Mouse (Mus musculus) spleen, adult 2 months (tissue): ENCODE results near the gene Cnot11.

ENCODE experiments used
- CTCF ChIP-seq: fragments of 200-500 bp; IDR thresholded peaks from 2 replicates; pipeline ENCODE4 v1.5.1; 2011; ENCODE audit warnings: mild to moderate bottlenecking, inconsistent platforms; ENCODE audit not compliant: insufficient read depth, insufficient read length, insufficient replicate concordance; ENCODE audit errors: extremely low read depth
- POLR2A ChIP-seq: fragments of 200-500 bp; IDR thresholded peaks from 2 replicates; pipeline ENCODE4 v1.6.1; 2011; ENCODE audit warnings: low read depth, low read length, inconsistent platforms

DNA sequence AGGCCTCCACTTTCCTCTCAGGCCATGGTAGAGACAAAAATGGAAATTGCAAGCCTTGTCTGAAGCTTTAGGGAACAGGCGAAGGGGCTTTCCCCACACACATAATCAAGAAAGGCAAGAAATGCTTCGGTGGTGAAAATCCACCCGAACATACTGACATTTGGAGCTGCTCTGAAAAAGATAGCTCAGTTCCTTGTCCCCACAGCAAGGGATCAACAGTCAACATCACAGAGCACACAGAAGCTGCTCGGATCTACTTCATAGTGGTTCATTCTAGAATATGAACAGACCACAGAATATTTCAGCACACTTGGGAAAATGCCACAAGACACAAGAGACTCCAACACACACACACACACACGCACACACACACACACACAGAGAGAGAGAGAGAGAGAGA, 41.6 kb upstream of the Cnot11 start:
- TF ChIP-seq POLR2A (no peak), CTCF (no peak)
